Mouse (Mus musculus) left cerebral cortex, postnatal 36 days (tissue): Measurements from ENCODE around the gene Prss48. TPM values are rescaled to one million over a fixed set of nuclear protein-coding genes. Genes with fewer than 3 reads are reported as not detected.

Experiments used
- DNase-seq, 2 experiments: peaks; one replicate each; pipeline ENCODE4 v3.0.0; 2021 to 2022; ENCODE audit warnings: low spot score in 2 of 2, mixed read lengths in 1 of 2
- intact Hi-C: fragments of 180-260 bp; cut with DNase I; formaldehyde crosslinking; loops from one replicate; pipeline ENCODE4 v1.15.1; 2025
- total RNA-seq, 2 experiments: library from RNA; stranded (reverse); gene quantifications; 2 replicates each; pipeline ENCODE4 v1.2.3; 2021

The Prss48 gene
- not detected for total RNA-seq

GRCm38 (mm10) chr3:86002423-86002822, at the start of gene Prss48:
Gene Prss48, minus strand, starts transcription at chr3:86002491.
- DNase-seq = no peak
- intact Hi-C loops = no loop called here

GRCm38 (mm10) chr3:86049041-86049440, 46.8 kb upstream of the Prss48 start:
- intact Hi-C loops = no loop called here
- DNase-seq = no peak

GRCm38 (mm10) chr3:86047686-86048408, 45.6 kb upstream of the Prss48 start:
- intact Hi-C loops = no loop called here
- DNase-seq = no peak

- no peak for DNase-seq
- intact Hi-C loops = no loop called here
Observed at GRCm38 (mm10) chr3:86040286-86041201, 38.3 kb upstream of the Prss48 start.

GRCm38 (mm10) chr3:86038648-86039047, 36.4 kb upstream of the Prss48 start:
- intact Hi-C loops = no loop called here

GRCm38 (mm10) chr3:86037926-86038484, 35.7 kb upstream of the Prss48 start:
- intact Hi-C loops = no loop called here
- no peak for DNase-seq

More at GRCm38 (mm10) chr3:86038648-86039047, 36.4 kb upstream of the Prss48 start:
- no peak for DNase-seq

GRCm38 (mm10) chr3:86033455-86034090, 31.3 kb upstream of the Prss48 start:
- DNase-seq = no peak
- intact Hi-C loops = no loop called here

- no peak for DNase-seq
- intact Hi-C loops = no loop called here
Observed at GRCm38 (mm10) chr3:86030566-86030965, 28.3 kb upstream of the Prss48 start.

GRCm38 (mm10) chr3:86028658-86029375, 26.5 kb upstream of the Prss48 start:
- intact Hi-C loops = no loop called here
- DNase-seq = no peak

- no peak for DNase-seq
- intact Hi-C loops = no loop called here
Observed at GRCm38 (mm10) chr3:86025341-86026137, 23.2 kb upstream of the Prss48 start.

GRCm38 (mm10) chr3:86024065-86024795, 21.9 kb upstream of the Prss48 start:
- no peak for DNase-seq
- intact Hi-C loops = no loop called here

GRCm38 (mm10) chr3:86021651-86022050, 19.4 kb upstream of the Prss48 start:
- intact Hi-C loops = no loop called here
- no peak for DNase-seq

- intact Hi-C loops = no loop called here
- no peak for DNase-seq
Observed at GRCm38 (mm10) chr3:86020921-86021650, 18.8 kb upstream of the Prss48 start.

GRCm38 (mm10) chr3:86017484-86017883, 15.2 kb upstream of the Prss48 start:
- DNase-seq = peak; percentile 31 to 32
- intact Hi-C loops = no loop called here

GRCm38 (mm10) chr3:86016965-86017364, 14.7 kb upstream of the Prss48 start:
- intact Hi-C loops = no loop called here
- DNase-seq = no peak

GRCm38 (mm10) chr3:86013837-86014236, 11.5 kb upstream of the Prss48 start:
- intact Hi-C loops = no loop called here
- DNase-seq = no peak

- intact Hi-C loops = no loop called here
- no peak for DNase-seq
Observed at GRCm38 (mm10) chr3:86011833-86012232, 9.5 kb upstream of the Prss48 start.
